Mouse (Mus musculus) intestine, embryonic 14.5 days (tissue): ENCODE data around the gene Ndufc1. TPM values are rescaled to one million over a fixed set of nuclear protein-coding genes. Genes with fewer than 3 reads are reported as not detected.
"Not testable (repeated sequence)": the region's sequence is repeated elsewhere in the genome, so short reads cannot be mapped to it uniquely, and the experiment has no call there.

Source experiments
- ATAC-seq: fragments of 200-750 bp; cut with Nextera tagmentation; replicated peaks from 2 replicates; pipeline ENCODE4 v1.8.0; 2017; ENCODE audit warnings: low read depth, moderate number of reproducible peaks, moderate TSS enrichment, moderate library complexity; ENCODE audit not compliant: low FRiP score, low TSS enrichment
- DNase-seq: peaks from one replicate; pipeline ENCODE4 v3.0.0-alpha.2; 2018; ENCODE audit warnings: low spot score
- H3K27ac ChIP-seq: fragments of 300-500 bp; sonication (generic); 2 replicates; pipeline ENCODE4 v1.5.1; 2014; ENCODE audit warnings: low read depth, mild to moderate bottlenecking, control low read depth
- H3K27me3 ChIP-seq: fragments of 300-500 bp; sonication (generic); replicated peaks from 2 replicates; pipeline ENCODE4 v1.6.1; 2014; ENCODE audit warnings: low read length, control low read depth; ENCODE audit not compliant: control insufficient read depth, insufficient read depth
- H3K36me3 ChIP-seq: fragments of 300-500 bp; sonication (generic); 2 replicates; pipeline ENCODE4 v1.6.1; 2014; ENCODE audit warnings: low read length, control low read depth; ENCODE audit not compliant: control insufficient read depth, insufficient read depth
- H3K4me1 ChIP-seq: fragments of 300-500 bp; sonication (generic); replicated peaks from 2 replicates; pipeline ENCODE4 v1.6.1; 2014; ENCODE audit warnings: low read length, control low read depth, mixed read lengths; ENCODE audit not compliant: control insufficient read depth, insufficient read depth
- H3K4me2 ChIP-seq: fragments of 300-500 bp; sonication (generic); 2 replicates; pipeline ENCODE4 v1.6.1; 2014; ENCODE audit warnings: low read length
- H3K4me3 ChIP-seq: fragments of 300-500 bp; sonication (generic); 2 replicates; pipeline ENCODE4 v1.5.1; 2014; ENCODE audit warnings: low read depth, low read length, control low read depth, mixed read lengths
- H3K9ac ChIP-seq: fragments of 300-500 bp; sonication (generic); 2 replicates; pipeline ENCODE4 v1.6.1; 2014; ENCODE audit warnings: mild to moderate bottlenecking, low read length
- H3K9me3 ChIP-seq: fragments of 300-500 bp; sonication (generic); 2 replicates; pipeline ENCODE4 v1.6.1; 2016; ENCODE audit warnings: low read length, control low read depth; ENCODE audit not compliant: control insufficient read depth
- WGBS: fragments of 180-500 bp; shearing (Covaris S2); extraction: QIAGEN DNeasy Blood & Tissue Kit; methylation state at CpG from one replicate; pipeline ENCODE4 v1.1.7; 2014; 5-methylcytosine and 5-hydroxymethylcytosine counted together
- polyA plus RNA-seq: library from polyadenylated mRNA; unstranded; fragments of >200 nt; fragmentation: Nextera tagmentation; extraction: Ambion mirVana; gene quantifications from 2 replicates; pipeline ENCODE4 v1.2.1, GENCODE M21; 2014

The Ndufc1 gene
- polyA plus RNA-seq, 1 experiment from 2014 or later = 824 TPM

- peak overlapping the region; percentile 60 for H3K4me3 ChIP-seq
- H3K9ac ChIP-seq = peak overlapping the region; percentile 29
- H3K27me3 ChIP-seq = no peaks in the 10 kb centered on the region
- ATAC-seq = peak; percentile 10; the same call in 1 of the 2 replicates
- 16% methylated on average over 14 of the region's 14 CpGs for WGBS
- H3K9me3 ChIP-seq = no peaks in the 10 kb centered on the region
- H3K4me2 ChIP-seq = peak overlapping the region; percentile 73
- no peak for DNase-seq
- H3K27ac ChIP-seq = 0 out of 2 replicates have a peak overlapping the region, but pooled peaks have one; percentile 33
- H3K36me3 ChIP-seq = no peaks in the 10 kb centered on the region
- H3K4me1 ChIP-seq = 0 out of 2 replicates have a peak, but pooled peaks cover 3% of the 10 kb centered on the region
These were observed 51.2 kb downstream of the Ndufc1 start for GRCm38 (mm10) chr3:51357624-51358023.

DNA sequence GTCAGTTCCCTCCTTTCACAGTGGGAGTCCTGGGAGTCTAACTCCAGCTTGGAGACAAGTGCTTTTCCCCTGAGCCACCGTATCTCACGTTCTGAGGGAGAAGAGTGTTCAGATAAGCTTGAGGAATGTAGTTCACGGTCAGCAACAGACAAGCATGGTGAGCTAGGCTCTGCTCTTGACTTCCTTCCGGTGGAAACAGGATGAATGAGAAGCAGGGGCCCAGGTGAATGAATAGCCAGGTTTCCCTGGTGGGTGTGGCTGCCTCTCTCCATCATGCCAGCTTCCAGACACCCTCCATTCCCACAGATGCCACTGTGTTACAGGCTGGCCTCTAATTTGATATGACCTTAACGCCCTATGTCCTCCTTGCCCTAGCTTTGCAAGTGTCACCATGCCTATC is 51.7 kb downstream of the Ndufc1 start:
- H3K36me3 ChIP-seq = no peaks in the 10 kb centered on the region
- 0 out of 2 replicates have a peak, but pooled peaks cover 3% of the 10 kb centered on the region for H3K4me1 ChIP-seq
- H3K9ac ChIP-seq = no peak overlapping the region
- H3K27ac ChIP-seq = no peak overlapping the region
- H3K9me3 ChIP-seq = no peaks in the 10 kb centered on the region
- no peak for DNase-seq
- no peaks in the 10 kb centered on the region for H3K27me3 ChIP-seq
- 40% methylated on average over 5 of the region's 5 CpGs for WGBS
- no peak overlapping the region for H3K4me2 ChIP-seq
- no peak overlapping the region for H3K4me3 ChIP-seq
- no peak for ATAC-seq

DNA sequence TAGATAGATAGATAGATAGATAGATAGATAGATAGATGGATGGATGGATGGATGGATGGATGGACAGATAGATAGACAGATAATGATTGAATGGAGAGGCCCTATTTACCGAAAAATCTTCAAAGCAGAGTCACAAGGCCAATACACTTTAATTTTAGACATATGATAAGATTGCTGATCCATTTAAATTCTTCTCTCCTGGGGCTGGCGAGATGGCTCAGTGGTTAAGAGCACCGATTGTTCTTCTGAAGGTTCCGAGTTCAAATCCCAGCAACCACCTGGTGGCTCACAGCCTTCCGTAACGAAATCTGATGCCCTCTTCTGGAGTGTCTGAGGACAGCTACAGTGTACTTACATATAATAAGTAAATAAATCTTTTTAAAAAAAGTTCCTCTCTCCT is 53.8 kb downstream of the Ndufc1 start:
- H3K4me3 ChIP-seq, ATAC-seq, H3K9me3 ChIP-seq, DNase-seq, H3K4me2 ChIP-seq, H3K27ac ChIP-seq, H3K9ac ChIP-seq, H3K27me3 ChIP-seq, H3K36me3 ChIP-seq, H3K4me1 ChIP-seq: not testable (repeated sequence)
- WGBS = 86% methylated on average over 6 of the region's 6 CpGs

Other genes starting within 250 kb of the Ndufc1 start
- gene Noct, start 184.5 kb downstream of the Ndufc1 start, polyA plus RNA-seq = 7.0 and 7.7 TPM in 2 replicates
- 57.4 and 65.1 TPM in 2 replicates for gene Elf2, start 68.3 kb downstream of the Ndufc1 start, polyA plus RNA-seq
- gene Mgarp, start 12.2 kb downstream of the Ndufc1 start, polyA plus RNA-seq = 4.6 and 4.8 TPM in 2 replicates
- 37.3 and 42.1 TPM in 2 replicates for gene Naa15, start 6.2 kb upstream of the Ndufc1 start, polyA plus RNA-seq
- 20.0 and 20.3 TPM in 2 replicates for gene Rab33b, start 74.9 kb upstream of the Ndufc1 start, polyA plus RNA-seq
- 4.2 and 5.8 TPM in 2 replicates for gene Setd7, start 151.9 kb upstream of the Ndufc1 start, polyA plus RNA-seq